Mouse (Mus musculus) right cerebral cortex, postnatal 4 days (tissue): ENCODE measurements around the gene Ccdc183.

ENCODE experiments used
- DNase-seq: peaks from one replicate; pipeline ENCODE4 v3.0.0-alpha.2; 2022

Ccdc183 gene

GRCm38 (mm10) chr2:25576965-25577891, 40.2 kb downstream of the Ccdc183 start:
- DNase-seq = peak; percentile 37

- no peak for DNase-seq
Measured at GRCm38 (mm10) chr2:25576028-25576850, 41.2 kb downstream of the Ccdc183 start.

GRCm38 (mm10) chr2:25575432-25576027, 41.9 kb downstream of the Ccdc183 start:
- peak; percentile 57 for DNase-seq

- DNase-seq = peak; percentile 90
Measured at GRCm38 (mm10) chr2:25574579-25575431, 42.7 kb downstream of the Ccdc183 start, which contains the start of the genes Mamdc4 and Phpt1. Mamdc4 (minus strand) TSS chr2:25574845. Phpt1 (minus strand) TSS chr2:25575224.

GRCm38 (mm10) chr2:25574136-25574535, 43.3 kb downstream of the Ccdc183 start:
- DNase-seq = no peak

- no peak for DNase-seq
Measured at GRCm38 (mm10) chr2:25573068-25573467, 44.4 kb downstream of the Ccdc183 start.

- no peak for DNase-seq
Measured at GRCm38 (mm10) chr2:25571221-25571620, 46.3 kb downstream of the Ccdc183 start.

- no peak for DNase-seq
Measured at GRCm38 (mm10) chr2:25569323-25569722, 48.2 kb downstream of the Ccdc183 start.

GRCm38 (mm10) chr2:25568473-25569019, 48.9 kb downstream of the Ccdc183 start:
- DNase-seq = no peak

GRCm38 (mm10) chr2:25566558-25566957, 50.9 kb downstream of the Ccdc183 start:
- no peak for DNase-seq

GRCm38 (mm10) chr2:25565741-25566140, 51.7 kb downstream of the Ccdc183 start:
- no peak for DNase-seq

GRCm38 (mm10) chr2:25561946-25562345, 55.5 kb downstream of the Ccdc183 start:
- peak; percentile 1 for DNase-seq

- DNase-seq = no peak
Measured at GRCm38 (mm10) chr2:25560551-25560950, 56.9 kb downstream of the Ccdc183 start.

- no peak for DNase-seq
Measured at GRCm38 (mm10) chr2:25558774-25559173, 58.7 kb downstream of the Ccdc183 start.
